Mouse (Mus musculus) bone marrow, adult 2 months (tissue): Measurements from ENCODE around the gene Ctbp2. TPM values are rescaled to one million over a fixed set of nuclear protein-coding genes. Genes with fewer than 3 reads are reported as not detected.

Source experiments
- H3K27ac ChIP-seq: fragments of 200-500 bp; 2 replicates; pipeline ENCODE4 v1.5.1; 2012; ENCODE audit warnings: low read depth, mild to moderate bottlenecking, control low read depth, inconsistent platforms, low read length; ENCODE audit not compliant: control insufficient read depth, poor library complexity, insufficient read depth
- H3K4me1 ChIP-seq: fragments of 200-500 bp; 2 replicates; pipeline ENCODE4 v1.6.1; 2011; ENCODE audit warnings: low read length; ENCODE audit not compliant: control insufficient read depth, insufficient read depth
- H3K4me3 ChIP-seq: fragments of 200-500 bp; replicated peaks from 2 replicates; pipeline ENCODE3; 2011; ENCODE audit warnings: mild to moderate bottlenecking, low read depth, low read length, control low read depth; ENCODE audit not compliant: control insufficient read depth
- CTCF ChIP-seq: fragments of 200-500 bp; IDR thresholded peaks from 2 replicates; pipeline ENCODE4 v1.5.1; 2011; ENCODE audit warnings: low read length, control low read depth; ENCODE audit not compliant: control insufficient read depth, insufficient read depth
- POLR2A ChIP-seq: fragments of 200-500 bp; IDR thresholded peaks from 2 replicates; pipeline ENCODE4 v1.6.1; 2011; ENCODE audit warnings: low read depth, mild to moderate bottlenecking, control low read depth, low read length, borderline replicate concordance; ENCODE audit not compliant: control insufficient read depth
- WGBS: fragments of 180-500 bp; shearing (Covaris S2); methylation state at CpG from one replicate; pipeline ENCODE4 v1.1.7; 2018; 5-methylcytosine and 5-hydroxymethylcytosine counted together
- polyA plus RNA-seq: library from polyadenylated mRNA; stranded (reverse); fragments of >200 nt; gene quantifications from 2 replicates; pipeline ENCODE4 v1.2.4, GENCODE M21; 2011; ENCODE audit warnings: low replicate concordance; ENCODE audit not compliant: missing spikeins, insufficient read depth, insufficient read length

The Ctbp2 gene
- polyA plus RNA-seq, 1 experiment = 33.5 TPM

DNA sequence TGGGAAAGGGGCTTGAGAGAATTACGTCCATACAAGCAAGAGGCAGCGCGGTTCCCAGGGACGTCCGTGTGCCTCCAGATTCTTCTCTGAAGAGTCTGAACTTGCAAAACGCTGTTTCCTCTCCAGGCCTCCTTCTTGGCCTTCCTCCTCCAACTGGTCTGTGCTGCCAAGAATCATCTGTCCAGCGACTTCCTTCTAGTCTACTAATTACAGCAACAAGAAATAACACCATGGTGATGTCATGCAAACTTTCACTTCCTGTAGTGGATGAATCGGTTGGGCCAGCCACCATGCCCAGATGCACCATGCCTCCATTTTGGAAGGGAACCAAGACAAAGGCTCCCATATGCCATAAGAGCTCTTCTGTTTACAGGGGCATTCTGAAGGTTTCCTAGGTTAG is 71.3 kb downstream of the Ctbp2 start:
- H3K27ac ChIP-seq = peak overlapping the region; percentile 62
- TF ChIP-seq CTCF = no peak
- no peak for TF ChIP-seq POLR2A
- 24% methylated on average over 8 of the region's 8 CpGs for WGBS
- peaks cover 5% of the 10 kb centered on the region for H3K4me1 ChIP-seq
- no peak overlapping the region for H3K4me3 ChIP-seq

DNA sequence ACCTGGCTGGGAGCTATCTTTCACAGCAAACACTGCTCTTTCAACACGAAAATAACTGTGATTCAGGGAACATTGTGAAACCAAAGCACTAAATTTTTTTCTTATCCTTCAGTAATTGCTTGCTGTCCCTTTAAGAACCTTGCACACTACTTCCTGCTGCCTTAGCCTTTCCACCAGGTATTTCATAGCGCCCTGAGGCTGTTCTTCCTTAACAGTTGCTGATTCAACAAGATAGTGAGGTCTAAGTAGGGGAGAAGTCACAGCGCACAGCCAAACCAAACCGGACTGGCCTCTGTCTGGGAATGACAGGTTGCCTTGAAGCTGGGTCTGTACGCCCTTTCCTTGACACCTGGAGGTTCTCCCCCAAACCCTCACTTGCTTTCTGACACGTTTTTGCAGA is 73.5 kb downstream of the Ctbp2 start:
- H3K4me3 ChIP-seq = no peak overlapping the region
- H3K27ac ChIP-seq = no peak overlapping the region
- TF ChIP-seq CTCF = no peak
- TF ChIP-seq POLR2A = no peak
- WGBS = 25% methylated on average over 6 of the region's 6 CpGs
- peaks cover 5% of the 10 kb centered on the region for H3K4me1 ChIP-seq

DNA sequence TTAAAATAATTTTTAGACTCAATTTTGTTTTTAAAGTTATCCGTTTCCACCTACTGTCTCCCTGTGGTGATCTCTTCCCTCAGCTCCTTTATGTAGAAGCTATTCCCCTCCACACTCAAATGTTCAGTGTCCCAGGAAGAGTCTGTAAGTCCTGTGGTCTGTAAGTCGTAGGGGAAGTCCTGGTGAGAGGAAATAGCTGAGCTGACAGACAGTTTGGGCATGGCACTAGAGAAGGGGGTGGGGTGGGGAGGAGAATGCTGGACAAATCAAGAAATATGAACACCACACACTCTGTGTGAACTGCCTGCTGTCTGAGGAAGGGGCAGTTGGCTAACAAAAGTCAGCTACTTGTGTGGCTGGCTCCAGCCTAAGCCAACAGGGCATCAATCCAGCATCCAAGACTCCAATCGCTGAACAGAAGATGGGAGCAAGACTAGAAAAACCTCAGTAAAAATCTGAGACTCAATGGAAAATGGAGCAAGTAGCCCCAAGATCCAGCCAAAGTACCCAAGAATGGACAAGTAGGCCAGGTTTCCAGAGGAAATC is 76.0 kb downstream of the Ctbp2 start:
- WGBS = 44% methylated on average over 3 of the region's 3 CpGs
- TF ChIP-seq CTCF (no peak), POLR2A (no peak)
- Histone ChIP-seq H3K4me3 (no peak overlapping the region), H3K27ac (no peak overlapping the region), H3K4me1 (peaks cover 5% of the 10 kb centered on the region)

DNA sequence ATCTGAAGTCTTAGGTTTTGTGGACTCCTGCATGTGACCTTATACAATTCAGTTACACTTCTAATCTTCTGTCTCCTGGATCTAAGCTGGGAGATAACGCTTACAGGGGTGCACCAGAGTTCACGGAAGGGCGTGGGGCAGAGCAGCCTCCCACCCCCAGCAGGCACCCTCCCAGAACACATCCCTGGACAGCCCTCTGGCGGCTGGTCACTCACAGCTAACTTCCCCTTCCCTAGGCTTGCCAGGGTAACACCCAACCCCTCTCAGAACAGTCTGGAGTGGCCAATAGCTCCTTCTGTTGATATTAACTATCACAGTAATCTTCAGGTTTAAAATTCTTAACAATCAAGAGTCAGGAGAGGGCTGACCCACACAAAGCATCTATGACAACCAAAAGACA is 76.9 kb downstream of the Ctbp2 start:
- Histone ChIP-seq H3K4me1 (peaks cover 1% of the 10 kb centered on the region; the same call in 1 of the 2 replicates), H3K27ac (no peak overlapping the region), H3K4me3 (no peak overlapping the region)
- TF ChIP-seq CTCF (peak; percentile 19; the same call in 1 of the 2 replicates), POLR2A (no peak)
- 36% methylated on average over 4 of the region's 4 CpGs for WGBS

DNA sequence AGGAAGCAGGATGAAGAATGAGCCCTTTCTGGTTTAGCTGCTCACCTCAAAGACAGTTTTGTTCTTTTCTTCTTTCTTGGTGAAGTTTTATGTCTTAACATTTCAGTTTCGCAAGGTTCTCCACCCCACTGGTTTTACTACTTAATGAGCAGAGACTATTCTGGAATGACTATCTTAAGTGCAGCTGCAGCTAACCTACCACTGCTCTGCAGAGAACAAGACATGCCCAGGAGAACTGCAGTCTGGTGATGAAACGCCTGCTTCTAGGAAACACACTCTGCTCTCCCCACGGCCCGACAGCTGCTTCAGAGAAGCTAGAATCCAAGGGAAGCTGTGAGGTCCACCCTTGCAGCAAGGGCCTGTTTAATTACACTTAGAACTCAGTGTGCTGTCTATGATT is 79.4 kb downstream of the Ctbp2 start:
- Histone ChIP-seq H3K27ac (no peak overlapping the region), H3K4me1 (peaks cover 1% of the 10 kb centered on the region; the same call in 1 of the 2 replicates), H3K4me3 (no peak overlapping the region)
- WGBS = 49% methylated on average over 4 of the region's 4 CpGs
- TF ChIP-seq CTCF (no peak), POLR2A (no peak)

DNA sequence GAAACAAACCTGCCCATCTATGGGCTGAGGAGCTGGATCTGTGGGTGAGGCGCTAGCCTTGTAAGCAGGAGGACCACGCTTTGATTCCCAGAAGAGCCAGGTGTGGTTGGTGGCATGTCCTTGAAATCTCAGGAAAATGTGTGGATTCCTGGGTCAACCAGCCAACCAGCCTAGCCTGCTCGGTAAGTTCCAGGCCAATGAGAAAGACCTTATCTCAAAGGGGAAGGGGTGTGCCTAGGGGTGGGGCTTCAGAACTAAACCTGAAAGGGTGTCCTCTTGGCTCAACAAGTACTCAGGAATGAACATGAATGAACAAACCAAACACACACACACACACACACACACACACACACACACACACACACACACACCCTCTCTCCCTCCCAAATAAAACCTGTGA is 82.4 kb downstream of the Ctbp2 start:
- Histone ChIP-seq H3K4me3 (no peak overlapping the region), H3K4me1 (no peaks in the 10 kb centered on the region; the same call in 1 of the 2 replicates), H3K27ac (no peak overlapping the region)
- no peak for TF ChIP-seq POLR2A
- no peak for TF ChIP-seq CTCF
- 73% methylated on average over 3 of the region's 3 CpGs for WGBS

DNA sequence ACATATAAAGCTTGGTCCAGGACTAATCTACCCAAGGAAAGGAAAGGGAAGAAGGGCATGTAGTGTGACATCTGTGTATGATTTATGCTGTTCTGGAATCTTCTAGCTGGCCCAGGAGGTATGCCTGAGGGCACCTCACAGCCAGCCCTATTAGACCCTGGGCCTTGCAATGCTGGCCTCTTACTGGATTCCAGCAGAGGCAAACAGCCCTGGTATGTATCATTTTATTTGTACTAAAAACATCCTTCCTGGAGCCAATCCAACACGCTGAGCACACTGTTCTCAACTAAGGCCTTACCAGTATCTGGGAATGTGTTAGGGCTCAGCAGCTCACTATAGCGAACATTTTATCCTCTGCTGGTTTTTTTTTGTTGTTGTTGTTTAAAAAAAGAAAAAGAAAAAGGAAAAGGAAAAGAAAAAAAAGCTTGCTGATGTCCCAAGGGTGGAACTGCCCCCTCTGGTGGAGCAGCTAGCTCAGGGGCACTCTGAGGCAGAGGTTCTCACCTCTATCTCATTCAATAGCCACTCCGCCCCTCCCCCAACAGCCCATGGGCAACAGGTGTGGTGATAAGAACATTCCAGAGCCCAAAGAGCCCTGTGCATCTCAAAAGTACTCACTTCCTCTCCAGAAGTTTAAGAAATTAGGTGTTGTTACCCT is 83.3 kb downstream of the Ctbp2 start:
- 81% methylated on average over 3 of the region's 3 CpGs for WGBS
- TF ChIP-seq POLR2A (no peak), CTCF (no peak)
- no peak overlapping the region for H3K4me3 ChIP-seq
- H3K4me1 ChIP-seq = no peaks in the 10 kb centered on the region; the same call in 1 of the 2 replicates
- no peak overlapping the region for H3K27ac ChIP-seq

DNA sequence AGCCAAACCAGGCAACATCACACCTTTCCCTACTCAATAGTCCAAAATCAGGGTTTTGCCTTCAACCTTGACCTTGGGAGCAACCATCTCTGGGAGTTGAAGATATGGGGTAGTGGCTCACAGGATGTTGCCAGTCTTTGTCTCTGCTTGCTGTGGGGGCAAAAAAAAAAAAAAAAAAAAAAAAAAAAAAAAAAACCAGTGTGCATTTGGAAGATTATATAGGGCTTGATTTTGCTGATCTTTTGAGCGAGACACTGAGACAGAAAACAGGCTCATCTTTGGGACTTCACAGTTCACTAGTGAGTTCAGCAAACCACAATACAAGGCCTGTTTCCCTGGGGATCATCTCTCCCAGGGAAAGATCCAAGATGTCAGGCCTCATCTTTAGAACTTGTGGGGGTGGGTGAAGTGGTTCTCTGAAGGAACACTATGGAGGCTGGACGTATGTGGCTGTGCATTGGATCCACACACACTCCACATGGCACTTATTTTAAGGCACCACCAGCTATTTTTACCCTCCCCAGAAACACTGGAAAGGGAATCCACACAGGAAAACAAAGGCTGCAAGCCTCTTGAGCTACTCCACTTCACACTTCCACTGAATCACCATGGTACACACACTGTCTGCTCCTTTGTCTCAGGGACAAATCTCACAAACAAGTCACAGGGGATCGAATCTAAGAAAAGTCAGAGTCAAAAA is 84.4 kb downstream of the Ctbp2 start:
- WGBS = 78% methylated on average over 3 of the region's 3 CpGs
- H3K4me3 ChIP-seq = no peak overlapping the region
- H3K4me1 ChIP-seq = no peaks in the 10 kb centered on the region
- TF ChIP-seq POLR2A (no peak), CTCF (no peak)
- no peak overlapping the region for H3K27ac ChIP-seq
